Mouse (Mus musculus) spleen, embryonic (tissue): ENCODE data around the gene Hat1.

Experiments
- CTCF ChIA-PET: fragments of 350-600 bp; sonication (Branson Sonifier 250); formaldehyde crosslinking; loops from one replicate; lab custom pipeline; 2022; lab: Charles Lee

Gene Hat1

GRCm38 (mm10) chr2:71374275-71375155, 14.2 kb upstream of the Hat1 start:
- CTCF ChIA-PET = no interaction called here

- CTCF ChIA-PET = no interaction called here
Observed at GRCm38 (mm10) chr2:71376433-71376906, 12.3 kb upstream of the Hat1 start.

GRCm38 (mm10) chr2:71377426-71377825, 11.3 kb upstream of the Hat1 start:
- CTCF ChIA-PET = no interaction called here

GRCm38 (mm10) chr2:71381962-71382361, 6.8 kb upstream of the Hat1 start:
- CTCF ChIA-PET = no interaction called here

GRCm38 (mm10) chr2:71383890-71384289, 4.9 kb upstream of the Hat1 start:
- CTCF ChIA-PET = interaction anchor here (0.6 kb wide), 1 partner anchor 15 kb away, joined by 4 read pairs; no protein-coding TSS in a partner anchor

- CTCF ChIA-PET = no interaction called here
Observed at GRCm38 (mm10) chr2:71387766-71388165, 992 bp upstream of the Hat1 start.

- CTCF ChIA-PET = interaction anchor here (1.7 kb wide), 1 partner anchor 23 kb away, joined by 4 read pairs; no protein-coding TSS in a partner anchor
Observed at GRCm38 (mm10) chr2:71389864-71390263, 1.1 kb downstream of the Hat1 start.

GRCm38 (mm10) chr2:71405613-71406012, 16.9 kb downstream of the Hat1 start:
- CTCF ChIA-PET = no interaction called here

- CTCF ChIA-PET = no interaction called here
Observed at GRCm38 (mm10) chr2:71418760-71419280, 30.1 kb downstream of the Hat1 start.

- CTCF ChIA-PET = no interaction called here
Observed at GRCm38 (mm10) chr2:71419408-71419807, 30.6 kb downstream of the Hat1 start.

GRCm38 (mm10) chr2:71420895-71421425, 32.2 kb downstream of the Hat1 start:
- CTCF ChIA-PET = no interaction called here

GRCm38 (mm10) chr2:71424545-71424944, 35.8 kb downstream of the Hat1 start:
- CTCF ChIA-PET = no interaction called here

GRCm38 (mm10) chr2:71435440-71435839, 46.7 kb downstream of the Hat1 start:
- CTCF ChIA-PET = interaction anchor here (0.6 kb wide), 1 partner anchor 9 kb away, joined by 10 read pairs; no protein-coding TSS in a partner anchor

GRCm38 (mm10) chr2:71443376-71443775, 54.6 kb downstream of the Hat1 start:
- CTCF ChIA-PET = no interaction called here

- CTCF ChIA-PET = no interaction called here
Observed at GRCm38 (mm10) chr2:71445536-71446196, 56.9 kb downstream of the Hat1 start.

- CTCF ChIA-PET = no interaction called here
Observed at GRCm38 (mm10) chr2:71449604-71450003, 60.8 kb downstream of the Hat1 start.

- CTCF ChIA-PET = no interaction called here
Observed at GRCm38 (mm10) chr2:71451761-71452160, 63.0 kb downstream of the Hat1 start.

GRCm38 (mm10) chr2:71453161-71453916, 64.6 kb downstream of the Hat1 start, which contains the start of gene Metap1d:
Gene Metap1d, plus strand, starts transcription at chr2:71453276.
- CTCF ChIA-PET = no interaction called here

GRCm38 (mm10) chr2:71453917-71454260, 65.1 kb downstream of the Hat1 start:
- CTCF ChIA-PET = no interaction called here

- CTCF ChIA-PET = no interaction called here
Observed at GRCm38 (mm10) chr2:71458624-71459023, 69.9 kb downstream of the Hat1 start.

- CTCF ChIA-PET = no interaction called here
Observed at GRCm38 (mm10) chr2:71459659-71460058, 70.9 kb downstream of the Hat1 start.
